Mouse (Mus musculus) CH12.LX (cell line): ENCODE data around the gene Dnaja3. TPM values are rescaled to one million over a fixed set of nuclear protein-coding genes. Genes with fewer than 3 reads are reported as not detected.

Experiments
- DNase-seq: peaks from one replicate; pipeline ENCODE4 v3.0.0-alpha.2; 2013; ENCODE audit errors: extremely low read depth
- H3K27ac ChIP-seq: 2 replicates; pipeline ENCODE4 v1.5.1; 2012; ENCODE audit warnings: low read depth, mild to moderate bottlenecking, control low read depth, moderate library complexity; ENCODE audit not compliant: insufficient read depth
- H3K27me3 ChIP-seq: replicated peaks from 2 replicates; pipeline ENCODE3; 2012; ENCODE audit warnings: inconsistent platforms
- H3K36me3 ChIP-seq, 2 experiments: replicated peaks in 1 of 2; 2 replicates each; pipeline versions ENCODE3 to v1.6.1; 2012; ENCODE audit warnings: inconsistent platforms in 1 of 2, low read length in 1 of 2, mild to moderate bottlenecking in 1 of 2, mixed read lengths in 1 of 2, moderate library complexity in 1 of 2; ENCODE audit not compliant: control insufficient read depth in 1 of 2, insufficient read depth in 1 of 2
- H3K4me1 ChIP-seq, 2 experiments: 2 replicates each; pipeline ENCODE4 v1.6.1; 2012; ENCODE audit warnings: inconsistent platforms in 1 of 2, moderate library complexity in 1 of 2; ENCODE audit not compliant: insufficient read depth in 2 of 2, control insufficient read depth in 1 of 2
- H3K4me2 ChIP-seq: 2 replicates; pipeline ENCODE4 v1.6.1; 2012; ENCODE audit warnings: low read depth, mild to moderate bottlenecking, control low read depth; ENCODE audit not compliant: poor library complexity, insufficient read depth, severe bottlenecking
- H3K4me3 ChIP-seq, 3 experiments: fragments of 150-350 bp in 1 of 3; sonication (generic) in 1 of 3; replicated peaks in 1 of 3; 2 replicates each; pipeline versions ENCODE3 to v1.5.1; 2011 to 2012; ENCODE audit warnings: low read depth in 2 of 3, low read length in 2 of 3, mild to moderate bottlenecking in 2 of 3, moderate library complexity in 2 of 3, control low read depth in 1 of 3, improper control_type of control experiment in 1 of 3, inconsistent platforms in 1 of 3, mixed read lengths in 1 of 3; ENCODE audit not compliant: poor library complexity in 1 of 3
- H3K79me2 ChIP-seq: replicated peaks from 2 replicates; pipeline ENCODE4 v1.6.1; 2012; ENCODE audit warnings: mild to moderate bottlenecking, moderate library complexity; ENCODE audit not compliant: control insufficient read depth, poor library complexity, insufficient read depth, severe bottlenecking; ENCODE audit errors: extremely low read depth
- H3K9ac ChIP-seq: 2 replicates; pipeline ENCODE4 v1.6.1; 2012; ENCODE audit warnings: low read depth, mild to moderate bottlenecking, control low read depth, moderate library complexity; ENCODE audit not compliant: insufficient read depth
- H3K9me3 ChIP-seq: replicated peaks from 2 replicates; pipeline ENCODE3; 2012; ENCODE audit warnings: low read length, inconsistent platforms, mixed read lengths
- CHD1 ChIP-seq: IDR thresholded peaks from 2 replicates; pipeline ENCODE4 v1.6.1; 2012; ENCODE audit warnings: low read depth, low read length, improper control_type of control experiment, inconsistent platforms
- CHD2 ChIP-seq: IDR thresholded peaks from 2 replicates; pipeline ENCODE4 v1.6.1; 2011; ENCODE audit warnings: low read length, improper control_type of control experiment
- GABPA ChIP-seq: IDR thresholded peaks from 2 replicates; pipeline ENCODE4 v1.6.1; 2012; ENCODE audit warnings: low read depth, low read length, improper control_type of control experiment, inconsistent platforms; ENCODE audit not compliant: insufficient replicate concordance
- MAZ ChIP-seq: IDR thresholded peaks from 2 replicates; pipeline ENCODE4 v1.6.1; 2012; ENCODE audit warnings: low read depth, mild to moderate bottlenecking, inconsistent platforms, low read length, improper control_type of control experiment, moderate library complexity
- MXI1 ChIP-seq: IDR thresholded peaks from 2 replicates; pipeline ENCODE4 v1.6.1; 2011; ENCODE audit warnings: mild to moderate bottlenecking, low read depth, low read length, improper control_type of control experiment
- NELFE ChIP-seq: IDR thresholded peaks from 2 replicates; pipeline ENCODE4 v1.6.1; 2011; ENCODE audit warnings: low read depth, low read length, improper control_type of control experiment
- NRF1 ChIP-seq: IDR thresholded peaks from 2 replicates; pipeline ENCODE4 v1.6.1; 2014; ENCODE audit warnings: low read depth, mild to moderate bottlenecking, inconsistent platforms, low read length, improper control_type of control experiment, moderate library complexity
- PAX5 ChIP-seq: IDR thresholded peaks from 2 replicates; pipeline ENCODE4 v1.6.1; 2012; ENCODE audit warnings: low read length, inconsistent platforms, mixed read lengths
- POLR2A ChIP-seq: IDR thresholded peaks from 2 replicates; pipeline ENCODE4 v1.6.1; 2011; ENCODE audit warnings: low read depth, mild to moderate bottlenecking, improper control_type of control experiment, low read length
- RAD21 ChIP-seq: IDR thresholded peaks from 2 replicates; pipeline ENCODE4 v1.6.1; 2011; ENCODE audit warnings: low read depth, mild to moderate bottlenecking, low read length, improper control_type of control experiment, moderate library complexity
- TCF12 ChIP-seq: IDR thresholded peaks from 2 replicates; pipeline ENCODE4 v1.6.1; 2014; ENCODE audit warnings: low read depth, mild to moderate bottlenecking, inconsistent platforms, low read length, improper control_type of control experiment
- UBTF ChIP-seq: IDR thresholded peaks from 2 replicates; pipeline ENCODE4 v1.6.1; 2012; ENCODE audit warnings: low read depth, mild to moderate bottlenecking, inconsistent platforms, low read length, improper control_type of control experiment, moderate library complexity
- USF2 ChIP-seq: conservative IDR thresholded peaks from 2 replicates; pipeline ENCODE4 v1.6.1; 2011; ENCODE audit warnings: low read depth, low read length, improper control_type of control experiment
- ZMIZ1 ChIP-seq: IDR thresholded peaks from 2 replicates; pipeline ENCODE4 v1.6.1; 2012; ENCODE audit warnings: low read depth, mild to moderate bottlenecking, inconsistent platforms, low read length, improper control_type of control experiment
- dilution Hi-C: fragments of 300-500 bp; cut with MboI; formaldehyde crosslinking; loops from 2 replicates; pipeline ENCODE4 v1.14.3; 2020; ENCODE audit warnings: low sequenced_read_pairs; ENCODE audit not compliant: extremely low pct_unique_long_range_greater_than_20kb, extremely low pct_ligation_motif_present
- in situ Hi-C: fragments of 300-500 bp; cut with MboI; formaldehyde crosslinking; loops from 3 replicates; pipeline ENCODE4 v1.14.3; 2019; ENCODE audit warnings: low sequenced_read_pairs, low pct_ligation_motif_present, low pct_unique_long_range_greater_than_20kb, mixed read lengths
- polyA plus RNA-seq: library from polyadenylated mRNA; unstranded; fragments of >175 nt; gene quantifications from 2 replicates; pipeline ENCODE4 v1.2.1, GENCODE M21; 2012; ENCODE audit warnings: low read depth; ENCODE audit not compliant: insufficient read length
- total RNA-seq, 2 experiments: library from RNA; depleted of rRNA; stranded (reverse); fragments of 300-350 nt in 1 of 2; fragments of >200 nt in 1 of 2; gene quantifications; 2 replicates each; pipeline ENCODE4 v1.2.3; 2012 to 2014

Dnaja3 gene
- total and polyA plus RNA-seq, 3 experiments, result 56.6 to 85.3 (median 80.4) TPM

GRCm38 (mm10) chr16:4638891-4639390 lies 848 bp upstream of the Dnaja3 start:
- no peaks in the 10 kb centered on the region for H3K9me3 ChIP-seq
- no peak overlapping the region for H3K9ac ChIP-seq
- H3K27me3 ChIP-seq, result no peaks in the 10 kb centered on the region
- in situ Hi-C loops (loop anchor here (25.0 kb wide), 1 partner anchor 498 kb away; the partner anchor contains the start of genes Ppl and Sec14l5), dilution Hi-C loops (no loop called here)
- no peak overlapping the region for H3K4me2 ChIP-seq
- no peak overlapping the region for H3K4me3 ChIP-seq
- no peak for TF ChIP-seq NELFE
- TF ChIP-seq RAD21, result no peak
- no peak for TF ChIP-seq GABPA
- TF ChIP-seq ZMIZ1, result no peak
- TF ChIP-seq NRF1, result no peak
- H3K36me3 ChIP-seq, result peaks cover 26 to 81% of the 10 kb centered on the region in 2 experiments
- H3K79me2 ChIP-seq, result no peaks in the 10 kb centered on the region
- H3K27ac ChIP-seq, result no peak overlapping the region
- no peak for DNase-seq
- H3K4me1 ChIP-seq, result peaks cover 16 to 32% of the 10 kb centered on the region in 2 experiments

GRCm38 (mm10) chr16:4640267-4641005 lies 647 bp downstream of the Dnaja3 start:
- H3K36me3 ChIP-seq, result peaks cover 17 to 79% of the 10 kb centered on the region in 2 experiments
- in situ Hi-C loops (loop anchor here (25.0 kb wide), 1 partner anchor 497 kb away; the partner anchor contains the start of genes Ppl and Sec14l5), dilution Hi-C loops (no loop called here)
- H3K27ac ChIP-seq, result peak overlapping the region; percentile 1; the same call in 1 of the 2 replicates
- TF ChIP-seq POLR2A (no peak), MXI1 (no peak; the same call in 1 of the 2 replicates), PAX5 (no peak), UBTF (no peak), CHD2 (0 out of 2 replicates have a peak, but pooled peaks have one; percentile 13), NELFE (no peak), TCF12 (peak; percentile 9; the same call in 1 of the 2 replicates), CHD1 (no peak), USF2 (no peak), GABPA (no peak), NRF1 (no peak), MAZ (0 out of 2 replicates have a peak, but pooled peaks have one; percentile 26)
- no peaks in the 10 kb centered on the region for H3K27me3 ChIP-seq
- H3K4me1 ChIP-seq, result peaks cover 16 to 32% of the 10 kb centered on the region in 2 experiments
- peak overlapping the region; percentile 81 for H3K4me2 ChIP-seq
- H3K79me2 ChIP-seq, result no peaks in the 10 kb centered on the region
- peak overlapping the region; percentile 41; the same call in 1 of the 2 replicates for H3K9ac ChIP-seq
- H3K9me3 ChIP-seq, result no peaks in the 10 kb centered on the region
- peak; percentile 66 for DNase-seq
- peak overlapping the region; percentile 55 to 60 (median 59) for H3K4me3 ChIP-seq
